Comparison of ENCODE assay signal across 8 mouse cellular contexts in the genomic region with DNA sequence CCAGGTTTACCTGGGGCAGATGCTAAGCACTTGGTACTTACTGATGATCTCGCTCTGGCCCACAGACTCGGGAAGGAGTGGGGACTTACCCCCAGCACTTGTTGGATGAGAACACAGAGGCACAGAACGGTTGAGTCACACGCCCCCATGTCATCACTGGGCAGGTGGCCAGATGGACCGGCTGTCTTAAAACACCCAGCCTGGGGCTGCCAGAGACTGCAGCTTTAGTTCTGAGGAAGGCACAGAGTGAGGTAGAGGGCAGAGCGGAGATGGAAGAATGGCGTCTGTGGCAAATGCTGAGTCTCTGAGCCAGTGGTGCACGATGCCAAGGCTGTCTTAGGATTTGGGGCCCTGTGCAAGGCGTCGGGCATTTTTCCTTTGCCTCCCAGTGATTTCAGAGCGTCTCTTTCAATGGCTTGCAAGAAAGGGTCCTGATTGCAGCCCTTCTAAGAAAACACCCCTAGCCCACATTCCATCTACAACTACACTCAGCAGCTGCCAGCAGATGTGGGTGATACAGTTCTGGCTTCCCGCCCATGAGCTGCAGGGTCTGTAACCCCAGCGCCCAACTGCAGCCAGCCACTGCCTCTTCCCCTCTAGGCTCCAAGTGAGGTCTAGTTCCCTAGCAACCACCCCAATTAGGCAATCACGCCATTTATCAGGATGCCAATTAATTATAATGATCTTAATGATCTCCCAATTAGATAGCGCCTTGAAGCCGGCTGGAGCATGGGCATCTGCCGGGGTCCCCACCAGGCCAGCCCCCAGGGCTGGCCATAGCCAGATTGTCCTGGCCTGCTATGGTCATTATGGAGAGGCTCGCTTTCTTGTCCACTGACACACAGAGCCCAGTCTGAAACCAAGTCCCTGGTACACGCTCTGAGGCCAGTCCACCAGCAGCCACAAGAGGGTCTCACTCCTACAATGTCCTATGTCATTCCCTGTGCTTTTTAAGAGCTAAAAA. TPM values are rescaled to one million over a fixed set of nuclear protein-coding genes. Genes with fewer than 3 reads are reported as not detected.
A peak's percentile ranks its signal among the peaks of the same experiment; 100 is the strongest.
DNase-seq lines count a peak whose midpoint lies in the region; ATAC-seq lines count a peak whose summit lies in the region.

No protein-coding gene starts in this region.

- H3K4me1 ChIP-seq in hindbrain, embryonic 10.5 days (replicated peaks): peaks cover 97% of the 10 kb centered on the region
- peaks cover 38% of the 10 kb centered on the region for H3K4me1 ChIP-seq in midbrain, embryonic 16.5 days (ENCODE audit: control insufficient read depth, insufficient read depth, low read length)

- H3K36me3 ChIP-seq in hindbrain, embryonic 10.5 days: peaks cover 16% of the 10 kb centered on the region; the same call in 1 of the 2 replicates
- H3K36me3 ChIP-seq in midbrain, embryonic 16.5 days (ENCODE audit: control insufficient read depth, insufficient read depth, low read length): no peaks in the 10 kb centered on the region

- 0 out of 2 replicates have a peak overlapping the region, but pooled peaks have one; percentile 14 for H3K9ac ChIP-seq in midbrain, embryonic 16.5 days (ENCODE audit: low read depth, low read length)

- peak overlapping the region; percentile 95 for H3K4me2 ChIP-seq in midbrain, embryonic 16.5 days (ENCODE audit: low read length)

- no peaks in the 10 kb centered on the region for H3K9me3 ChIP-seq in hindbrain, embryonic 10.5 days
- H3K9me3 ChIP-seq in midbrain, embryonic 16.5 days (replicated peaks; ENCODE audit: control insufficient read depth, low read length, poor library complexity, severe bottlenecking): no peaks in the 10 kb centered on the region

- H3K27ac ChIP-seq in hindbrain, embryonic 10.5 days: peak overlapping the region; percentile 57
- H3K27ac ChIP-seq in midbrain, embryonic 16.5 days (ENCODE audit: low read length): peak overlapping the region; percentile 54

- 0 out of 2 replicates have a peak overlapping the region, but pooled peaks have one; percentile 16 for H3K4me3 ChIP-seq in hindbrain, embryonic 10.5 days
- peak overlapping the region; percentile 9 for H3K4me3 ChIP-seq in midbrain, embryonic 16.5 days (ENCODE audit: low read depth, low read length)

- peak; percentile 94 to 95 for DNase-seq in adrenal gland, adult (ENCODE audit: inconsistent age in 2 of 2, low spot score in 1 of 2)
- peak; percentile 90 to 92 for DNase-seq in cerebellum, postnatal 10 days
- peak; percentile 53 to 78 for DNase-seq in frontal cortex, postnatal 25 days (ENCODE audit: low spot score in 2 of 2)
- peak; percentile 30 for DNase-seq in hindbrain, embryonic 10.5 days (ENCODE audit: low spot score)
- peak; percentile 69 to 91 for DNase-seq in left cerebral cortex, adult 8-10 months (ENCODE audit: low spot score in 2 of 2)
- DNase-seq in testis, postnatal 14 days (ENCODE audit: low spot score): peak; percentile 72
- no peak for DNase-seq in spleen, postnatal 14 days (ENCODE audit: low spot score in 2 of 2)

- peaks cover 17% of the 10 kb centered on the region for H3K27me3 ChIP-seq in hindbrain, embryonic 10.5 days (ENCODE audit: insufficient read depth, poor library complexity, severe bottlenecking)
- 0 out of 2 replicates have a peak, but pooled peaks cover 4% of the 10 kb centered on the region for H3K27me3 ChIP-seq in midbrain, embryonic 16.5 days (ENCODE audit: control insufficient read depth, insufficient read depth, low read depth, low read length)

- WGBS in hindbrain, embryonic 10.5 days: 75% methylated on average over 19 of the region's 19 CpGs
- 51% methylated on average over 19 of the region's 19 CpGs for WGBS in midbrain, embryonic 16.5 days

- no peak for ATAC-seq in midbrain, embryonic 16.5 days

RNA-seq across cellular contexts. Expression of a gene that starts 3.7 kb away (rescaled TPM):
- polyA plus RNA-seq in hindbrain, embryonic 10.5 days (2016; fragmentation: Nextera tagmentation; extraction: Ambion mirVana): 83.8 and 87.8 TPM in 2 replicates
- 10 to 100 TPM; 87.4 to 91.5 (median 88.6) TPM for total RNA-seq in left cerebral cortex, adult 8-10 months (2022)
- 88.1 and 94.5 TPM in 2 replicates for polyA plus RNA-seq in midbrain, embryonic 16.5 days (2015; fragmentation: Nextera tagmentation; extraction: Ambion mirVana)

Comparison
In these comparisons a context has a peak if more than half of its experiments do, and no peak if none do; other contexts are left out.
1. DNase-seq: peak in adrenal gland, adult (2 of 2), cerebellum, postnatal 10 days (2 of 2), frontal cortex, postnatal 25 days (2 of 2), hindbrain, embryonic 10.5 days (single experiment), left cerebral cortex, adult 8-10 months (2 of 2) and testis, postnatal 14 days (single experiment); none in spleen, postnatal 14 days (0 of 2).